Mouse (Mus musculus): ENCODE data around the gene Nrxn1.

DNA sequence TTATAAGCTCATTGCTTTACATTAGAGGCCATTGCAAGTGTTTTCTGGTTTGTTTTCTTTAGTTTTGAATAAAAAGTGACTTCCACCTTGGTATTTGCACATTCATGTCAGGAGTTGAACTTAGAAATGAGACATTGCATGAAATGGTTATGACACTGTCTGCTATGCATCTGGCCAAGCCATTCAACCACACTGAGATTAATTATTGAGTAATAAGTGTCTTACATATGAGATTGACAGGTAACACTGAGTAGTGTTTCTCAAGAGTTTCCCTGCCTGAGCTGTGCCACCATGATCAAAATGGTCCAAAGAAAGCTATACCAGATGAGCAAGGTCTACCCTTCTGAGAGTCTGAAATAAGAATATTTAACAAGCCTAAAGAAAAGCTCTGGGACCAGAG is 92.5 kb downstream of the Nrxn1 start:
- TF ChIP-seq POLR2A (IDR thresholded peaks at IDR 0.05; ENCODE audit: borderline replicate concordance, extremely low read depth, low read depth, low read length) (no peak), CTCF (IDR thresholded peaks at IDR 0.05; ENCODE audit: insufficient read depth, low read length) (no peak)
